Comparison of ENCODE assay signal across 9 mouse cellular contexts in the genomic region with DNA sequence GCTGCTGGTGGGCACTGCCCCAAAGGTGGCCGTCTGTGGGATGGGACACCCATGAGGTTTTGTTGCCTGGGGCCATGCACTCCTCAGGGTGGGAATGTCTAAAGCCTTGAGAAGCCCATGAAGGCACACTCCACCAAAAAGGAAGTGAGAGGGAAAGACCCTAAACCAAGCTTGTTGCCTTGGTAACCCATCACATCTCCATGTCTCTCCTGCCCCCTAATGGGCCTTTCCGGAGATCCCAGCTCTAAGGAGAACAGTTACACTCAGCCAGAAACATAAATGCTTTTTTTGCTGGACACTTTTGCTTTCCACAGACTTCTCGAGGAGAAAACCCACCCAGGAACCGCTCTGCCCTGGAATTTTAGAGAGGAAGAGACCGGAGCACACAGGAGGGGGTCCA. TPM values are rescaled to one million over a fixed set of nuclear protein-coding genes. Genes with fewer than 3 reads are reported as not detected.
A peak's percentile ranks its signal among the peaks of the same experiment; 100 is the strongest.
DNase-seq lines count a peak whose midpoint lies in the region; ATAC-seq and TF ChIP-seq lines count a peak whose summit lies in the region.
"Had no signal": no experiment of that assay in that cellular context is flagged by ENCODE, and none has a peak within 500 bp of the region (broad histone marks: within the 10 kb centered on the region; RNA-seq: fewer than 3 reads in every experiment).

No protein-coding gene starts in this region.

- peak; percentile 45; the same call in 1 of the 2 replicates for ATAC-seq in midbrain, postnatal 0 days (ENCODE audit: low FRiP score)
- no peak for ATAC-seq in monocyte, adult 5-6 weeks (replicated peaks; ENCODE audit: insufficient number of reproducible peaks, low FRiP score, low TSS enrichment, poor library complexity, severe bottlenecking)

- peak; percentile 73 for TF ChIP-seq CTCF in midbrain, postnatal 0 days (IDR thresholded peaks at IDR 0.05)

- 47% methylated on average over 5 of the region's 5 CpGs for WGBS in midbrain, postnatal 0 days

- no peak overlapping the region for H3K4me2 ChIP-seq in midbrain, postnatal 0 days (ENCODE audit: low read depth, low read length, poor library complexity, severe bottlenecking)
- H3K4me2 ChIP-seq: embryonic facial prominence, embryonic 15.5 days had no signal

- H3K4me1 ChIP-seq in midbrain, postnatal 0 days (ENCODE audit: insufficient read depth, low read length) = peaks cover 9% of the 10 kb centered on the region; the same call in 1 of the 2 replicates

- no peaks in the 10 kb centered on the region for H3K9me3 ChIP-seq in midbrain, postnatal 0 days (ENCODE audit: low read length)
- H3K9me3 ChIP-seq: embryonic facial prominence, embryonic 15.5 days had no signal

- H3K27ac ChIP-seq in midbrain, postnatal 0 days (ENCODE audit: low read depth, low read length) = no peak overlapping the region
- H3K27ac ChIP-seq: embryonic facial prominence, embryonic 15.5 days had no signal

- H3K4me3 ChIP-seq in midbrain, postnatal 0 days (ENCODE audit: low read depth, low read length) = no peak overlapping the region
- H3K4me3 ChIP-seq: embryonic facial prominence, embryonic 15.5 days had no signal

- no peak overlapping the region for H3K9ac ChIP-seq in midbrain, postnatal 0 days (replicated peaks; ENCODE audit: low read length, poor library complexity, severe bottlenecking)
- H3K9ac ChIP-seq: embryonic facial prominence, embryonic 15.5 days had no signal

- DNase-seq in adrenal gland, postnatal 10 days = peak; percentile 38
- no peak for DNase-seq in adrenal gland, postnatal 14 days
- peak; percentile 59 for DNase-seq in kidney, postnatal 10 days
- no peak for DNase-seq in kidney, adult 9 months
- peak; percentile 76 to 81 for DNase-seq in right cerebral cortex, postnatal 10 days (ENCODE audit: low spot score in 2 of 2)
- no peak for DNase-seq in right cerebral cortex, adult 2 months (ENCODE audit: low spot score in 2 of 2)
- DNase-seq in midbrain, postnatal 0 days (ENCODE audit: low spot score) = peak; percentile 77

- no peaks in the 10 kb centered on the region for H3K36me3 ChIP-seq in midbrain, postnatal 0 days (ENCODE audit: insufficient read depth, low read length)
- H3K36me3 ChIP-seq: embryonic facial prominence, embryonic 15.5 days had no signal

- no peaks in the 10 kb centered on the region for H3K27me3 ChIP-seq in midbrain, postnatal 0 days (ENCODE audit: insufficient read depth, low read length)
- H3K27me3 ChIP-seq: embryonic facial prominence, embryonic 15.5 days had no signal

RNA-seq across cellular contexts. Expression of a gene that starts 10.5 kb away (rescaled TPM):
- total RNA-seq in adrenal gland, postnatal 10 days (2021) = not detected
- not detected in 2 replicates for total RNA-seq in adrenal gland, postnatal 14 days (2021)
- 3.7 and 4.0 TPM in 2 replicates for total RNA-seq in midbrain, postnatal 0 days (2014; rRNA removed)
- polyA plus RNA-seq in midbrain, postnatal 0 days (2015; fragmentation: Nextera tagmentation; extraction: Ambion mirVana) = 3.9 and 4.7 TPM in 2 replicates
- not detected in 3 replicates for total RNA-seq in monocyte, adult 5-6 weeks (2017)

Comparison
In these comparisons a context has a peak if more than half of its experiments do, and no peak if none do; other contexts are left out.
1. DNase-seq: peak in adrenal gland, postnatal 10 days (single experiment), kidney, postnatal 10 days (single experiment), right cerebral cortex, postnatal 10 days (2 of 2) and midbrain, postnatal 0 days (single experiment); none in adrenal gland, postnatal 14 days (single experiment), kidney, adult 9 months (single experiment) and right cerebral cortex, adult 2 months (0 of 2).